Mouse (Mus musculus): ENCODE measurements around the gene Tef.

Tef gene

GRCm38 (mm10) chr15:81802001-81802890, at the start of gene Tef:
Gene Tef, plus strand, starts transcription at chr15:81802421.
- 10% methylated on average over 19 of the region's 19 CpGs for WGBS

- WGBS = 97% methylated on average over 9 of the region's 9 CpGs
These were observed 48.6 kb upstream of the Tef start for GRCm38 (mm10) chr15:81753669-81754068.

- WGBS = 57% methylated on average over 5 of the region's 5 CpGs
These were observed 43.5 kb upstream of the Tef start for GRCm38 (mm10) chr15:81758701-81759100.

- 87% methylated on average over 3 of the region's 3 CpGs for WGBS
These were observed 42.7 kb upstream of the Tef start for GRCm38 (mm10) chr15:81759542-81759941.

- 76% methylated on average over 5 of the region's 5 CpGs for WGBS
These were observed 41.7 kb upstream of the Tef start for GRCm38 (mm10) chr15:81760361-81761079.

GRCm38 (mm10) chr15:81761381-81761780, 40.8 kb upstream of the Tef start:
- WGBS = 86% methylated on average over 7 of the region's 7 CpGs

GRCm38 (mm10) chr15:81761959-81762358, 40.3 kb upstream of the Tef start:
- WGBS = 95% methylated on average over 3 of the region's 3 CpGs

- WGBS = 93% methylated on average over 6 of the region's 6 CpGs
These were observed 37.6 kb upstream of the Tef start for GRCm38 (mm10) chr15:81764573-81764972.

- WGBS = 84% methylated on average over 9 of the region's 9 CpGs
These were observed 36.6 kb upstream of the Tef start for GRCm38 (mm10) chr15:81765651-81766050.

GRCm38 (mm10) chr15:81766439-81766838, 35.8 kb upstream of the Tef start:
- WGBS = 91% methylated on average over 5 of the region's 5 CpGs

GRCm38 (mm10) chr15:81769037-81769436, 33.2 kb upstream of the Tef start:
- 69% methylated on average over 13 of the region's 13 CpGs for WGBS

- 78% methylated on average over 20 of the region's 20 CpGs for WGBS
These were observed 29.6 kb upstream of the Tef start for GRCm38 (mm10) chr15:81772431-81773120.

- 87% methylated on average over 15 of the region's 15 CpGs for WGBS
These were observed 27.6 kb upstream of the Tef start for GRCm38 (mm10) chr15:81774505-81775171.

- 88% methylated on average over 11 of the region's 11 CpGs for WGBS
These were observed 25.4 kb upstream of the Tef start for GRCm38 (mm10) chr15:81776631-81777422.

GRCm38 (mm10) chr15:81781816-81782215, 20.4 kb upstream of the Tef start:
- 72% methylated on average over 7 of the region's 7 CpGs for WGBS

GRCm38 (mm10) chr15:81784762-81785161, 17.5 kb upstream of the Tef start:
- WGBS = 57% methylated on average over 5 of the region's 5 CpGs

- 95% methylated on average over 8 of the region's 8 CpGs for WGBS
These were observed 16.5 kb upstream of the Tef start for GRCm38 (mm10) chr15:81785701-81786100.

GRCm38 (mm10) chr15:81787525-81787924, 14.7 kb upstream of the Tef start:
- WGBS = 96% methylated on average over 13 of the region's 13 CpGs

- 91% methylated on average over 9 of the region's 9 CpGs for WGBS
These were observed 9.8 kb upstream of the Tef start for GRCm38 (mm10) chr15:81792444-81792843.

GRCm38 (mm10) chr15:81796228-81796627, 6.0 kb upstream of the Tef start:
- 59% methylated on average over 3 of the region's 3 CpGs for WGBS

- WGBS = 56% methylated on average over 6 of the region's 6 CpGs
These were observed 4.4 kb upstream of the Tef start for GRCm38 (mm10) chr15:81797861-81798260.
